Mouse (Mus musculus) layer of hippocampus, adult 9-10 months (tissue): ENCODE data around the gene Lyzl4.

Experiments used
- DNase-seq: peaks from one replicate; pipeline ENCODE4 v3.0.0; 2022; ENCODE audit warnings: low spot score

Gene Lyzl4

DNA sequence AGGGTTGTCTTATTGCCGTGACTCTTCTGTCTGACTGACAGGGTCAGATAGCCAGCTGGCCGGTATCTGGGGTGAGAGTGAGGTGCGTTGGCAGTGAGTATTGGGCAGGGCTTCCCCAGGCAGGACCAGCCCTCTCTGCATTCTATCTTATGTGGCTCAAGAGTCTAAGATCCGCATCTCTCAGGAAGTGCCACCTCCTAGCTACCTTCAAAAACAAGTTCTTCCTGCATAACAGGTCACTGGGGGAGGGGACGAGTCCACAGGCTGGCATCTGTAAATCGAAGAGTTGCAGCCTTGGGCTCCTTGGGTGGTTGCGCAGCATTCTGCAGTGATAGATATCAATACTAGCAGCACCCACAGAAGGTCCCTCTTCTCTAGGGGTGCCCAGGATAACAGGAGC is 5.1 kb upstream of the Lyzl4 start:
- no peak for DNase-seq

GRCm38 (mm10) chr9:121644855-121645254 is 3.0 kb upstream of the Lyzl4 start:
- DNase-seq: no peak

GRCm38 (mm10) chr9:121642401-121643181 is 695 bp upstream of the Lyzl4 start, which contains the start of gene Vipr1:
TSS of gene Vipr1 (plus strand) at chr9:121642716.
- DNase-seq: no peak

GRCm38 (mm10) chr9:121641235-121641915 is 521 bp downstream of the Lyzl4 start:
- no peak for DNase-seq

- DNase-seq: no peak
These were observed 2.1 kb downstream of the Lyzl4 start for GRCm38 (mm10) chr9:121639790-121640189.

DNA sequence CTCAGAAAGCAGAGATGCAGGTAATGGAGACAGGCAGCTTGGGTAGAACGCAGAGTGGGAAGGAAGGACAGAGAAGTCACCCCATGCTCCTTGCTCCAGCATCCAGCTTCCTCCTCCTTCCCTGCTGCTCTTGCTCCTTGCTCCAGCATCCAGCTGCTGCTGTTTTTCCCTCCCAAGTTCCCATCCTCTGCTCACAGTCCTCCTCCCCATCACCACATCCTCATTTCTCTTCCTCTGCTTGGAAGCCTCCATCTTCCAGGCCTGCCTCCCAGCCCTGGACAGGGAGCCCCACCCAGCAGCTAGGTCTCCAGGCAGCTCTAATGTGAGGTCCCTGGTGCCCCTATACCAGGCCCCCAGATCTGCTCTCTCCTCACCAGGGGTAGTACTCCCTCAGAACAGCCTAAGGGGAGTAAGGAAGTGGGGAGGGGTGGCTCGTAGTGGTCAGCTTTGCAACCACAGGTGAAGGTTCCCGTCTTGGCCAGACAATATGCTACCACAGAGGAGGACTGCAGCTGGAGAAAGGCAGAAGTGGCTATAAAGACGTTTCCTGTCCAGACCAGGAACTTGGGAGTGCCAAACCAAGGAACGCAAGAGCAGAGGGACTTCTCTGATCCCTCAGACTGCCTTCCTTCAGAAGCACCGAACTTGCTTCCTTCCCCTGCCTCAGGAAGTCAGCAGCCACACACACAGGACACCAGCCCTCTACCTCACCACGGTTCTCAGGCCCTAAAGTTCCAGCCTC is 5.9 kb downstream of the Lyzl4 start:
- no peak for DNase-seq

GRCm38 (mm10) chr9:121633306-121633705 is 8.6 kb downstream of the Lyzl4 start:
- DNase-seq: no peak

DNA sequence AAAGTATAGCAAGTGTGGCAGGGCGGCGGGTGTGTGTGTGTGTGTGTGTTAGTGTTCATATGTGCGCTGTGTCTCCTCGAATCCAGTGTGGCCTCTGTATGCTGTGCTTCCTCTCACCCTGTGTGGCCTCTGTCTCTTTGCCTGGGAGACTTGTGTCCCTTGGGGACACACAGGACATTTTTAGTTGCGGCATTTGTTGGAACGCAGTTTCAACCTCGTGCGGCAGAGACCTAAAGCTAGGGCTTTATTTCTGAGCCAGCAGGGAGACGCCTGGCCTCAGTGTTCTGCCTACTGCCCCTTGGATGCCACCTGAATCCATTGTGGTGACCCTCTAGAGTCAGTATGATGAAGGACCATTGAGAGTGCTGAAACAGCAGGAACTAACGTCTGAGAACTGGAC is 9.0 kb downstream of the Lyzl4 start:
- no peak for DNase-seq

GRCm38 (mm10) chr9:121631946-121632345 is 9.9 kb downstream of the Lyzl4 start:
- no peak for DNase-seq

GRCm38 (mm10) chr9:121630627-121631026 is 11.3 kb downstream of the Lyzl4 start:
- DNase-seq: no peak

DNA sequence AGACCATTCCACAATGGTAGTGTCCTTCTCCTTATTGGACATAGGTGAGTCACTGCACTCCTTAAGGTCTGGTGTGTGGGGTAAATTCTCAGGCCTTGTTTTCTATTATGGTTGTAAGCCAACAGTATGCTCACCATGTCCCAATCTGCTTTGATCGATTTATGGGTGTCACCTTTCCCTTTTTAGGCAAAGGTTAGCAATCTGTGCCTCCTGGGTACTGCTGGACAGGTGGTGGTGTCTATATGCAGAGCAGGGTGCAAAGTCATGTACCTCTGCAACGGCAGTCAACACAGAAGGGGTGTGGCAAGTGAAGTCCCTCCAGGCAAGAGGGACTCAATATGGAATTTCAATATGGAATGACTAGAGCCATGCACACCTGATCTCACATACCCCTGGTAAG is 17.0 kb downstream of the Lyzl4 start:
- DNase-seq: no peak

DNA sequence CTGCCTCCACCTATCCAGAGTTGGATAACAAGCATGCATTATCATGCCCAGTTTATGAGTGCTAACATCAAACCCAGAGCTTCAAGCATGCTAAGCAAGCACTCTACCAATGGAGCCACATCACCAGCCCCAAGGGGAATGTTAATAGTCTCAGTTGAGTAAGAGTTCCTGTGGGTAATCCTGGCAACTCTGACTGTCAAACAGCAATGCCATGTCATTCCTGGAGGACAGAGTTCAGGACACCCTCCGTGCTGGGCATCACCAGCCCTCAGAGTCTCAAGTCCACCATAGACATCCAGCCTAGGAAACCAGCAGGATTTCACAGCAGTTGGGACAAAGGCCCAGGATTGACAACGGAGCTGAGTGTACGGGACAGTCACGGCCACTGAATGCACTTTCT is 18.7 kb downstream of the Lyzl4 start:
- DNase-seq: no peak

- DNase-seq: no peak
These were observed 22.5 kb downstream of the Lyzl4 start for GRCm38 (mm10) chr9:121619441-121619840.

DNA sequence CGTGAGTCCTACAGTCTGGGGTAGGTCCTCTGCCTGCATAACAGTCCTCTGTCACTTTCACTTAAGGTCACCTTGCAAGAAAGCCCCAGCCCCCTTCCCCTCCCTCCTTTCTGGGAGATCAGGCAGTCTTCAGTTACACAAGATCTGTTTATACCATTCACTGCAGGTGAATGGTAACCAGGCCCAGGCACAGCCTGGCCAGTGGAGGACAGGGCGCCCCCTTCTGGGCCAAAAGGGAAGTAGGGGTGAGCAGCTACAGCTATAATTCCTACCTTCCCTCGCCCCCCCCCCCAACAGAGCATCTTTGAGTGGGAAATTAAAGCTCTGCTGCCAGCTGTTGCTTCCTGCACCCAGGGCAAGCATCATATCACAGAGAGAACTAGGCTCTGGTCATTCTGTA is 25.4 kb downstream of the Lyzl4 start:
- no peak for DNase-seq

GRCm38 (mm10) chr9:121614241-121614757 is 27.6 kb downstream of the Lyzl4 start:
- DNase-seq: no peak

DNA sequence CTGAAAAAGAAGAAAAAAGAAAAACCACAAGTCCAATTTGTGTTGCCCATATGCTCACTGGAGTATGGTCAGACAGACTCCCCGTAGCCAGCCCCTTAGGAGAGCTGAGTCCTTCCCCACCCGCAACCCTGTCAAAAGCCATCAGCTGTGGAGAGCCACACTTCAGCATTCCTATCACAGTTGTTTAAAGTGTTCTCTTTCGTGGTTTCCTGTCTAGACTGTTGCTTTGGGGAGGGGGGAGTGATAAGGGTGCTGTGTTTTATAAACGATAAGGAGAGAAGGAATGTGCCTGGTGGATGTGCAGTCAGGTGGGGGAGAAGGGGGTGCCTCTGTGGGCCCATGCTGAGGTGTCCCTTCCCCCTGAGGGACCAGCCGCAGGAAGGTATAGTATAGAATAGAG is 28.7 kb downstream of the Lyzl4 start:
- DNase-seq: no peak

DNA sequence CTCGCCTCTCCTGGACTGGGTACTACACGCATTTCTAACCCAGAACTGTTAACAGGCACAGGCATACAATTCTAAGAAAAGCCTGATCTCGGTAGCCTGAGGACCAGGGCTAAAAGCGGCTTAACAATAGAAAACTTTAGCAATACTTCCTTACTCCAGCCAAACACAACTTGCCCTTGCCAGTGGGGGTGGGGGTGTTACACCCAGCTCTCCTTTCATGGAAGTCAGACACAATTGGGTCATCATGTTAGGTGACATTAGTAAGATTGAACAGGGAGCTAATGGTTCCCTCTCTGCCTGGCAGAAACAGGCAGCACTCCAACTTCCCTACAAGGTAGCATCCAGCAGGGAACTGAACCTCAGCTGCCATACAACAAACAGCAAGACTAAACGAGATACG is 32.5 kb downstream of the Lyzl4 start:
- no peak for DNase-seq

DNA sequence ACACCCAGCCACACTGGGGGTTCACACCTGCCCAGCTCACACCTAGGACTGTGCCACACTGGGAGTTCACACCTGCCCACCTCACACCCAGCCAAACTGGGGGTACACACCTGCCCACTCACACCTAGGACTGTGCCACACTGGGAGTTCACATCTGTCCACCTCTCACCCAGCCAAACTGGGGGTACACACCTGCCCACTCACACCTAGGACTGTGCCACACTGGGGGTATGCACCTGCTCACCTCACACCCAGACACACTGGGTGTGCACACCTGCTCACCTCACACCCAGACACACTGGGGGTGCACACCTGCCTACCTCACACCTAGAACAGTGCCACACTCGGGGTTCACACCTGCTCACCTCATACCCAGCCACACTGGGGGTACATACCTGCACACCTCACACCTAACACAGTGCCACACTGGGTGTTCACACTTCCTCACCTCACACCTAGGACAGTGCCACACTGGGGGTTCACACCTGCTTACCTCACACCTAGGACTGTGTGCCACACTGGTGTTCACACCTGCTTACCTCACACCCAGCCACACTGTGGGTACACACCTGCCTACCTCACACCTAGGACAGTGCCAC is 35.3 kb downstream of the Lyzl4 start:
- DNase-seq: no peak

GRCm38 (mm10) chr9:121605414-121606278 is 36.2 kb downstream of the Lyzl4 start:
- peak; percentile 90 for DNase-seq

GRCm38 (mm10) chr9:121602381-121602780 is 39.5 kb downstream of the Lyzl4 start:
- DNase-seq: no peak

GRCm38 (mm10) chr9:121600861-121601427 is 41.0 kb downstream of the Lyzl4 start:
- DNase-seq: no peak
